Mouse (Mus musculus) forebrain, embryonic 16.5 days (tissue): ENCODE data around the gene Sobp. TPM values are rescaled to one million over a fixed set of nuclear protein-coding genes. Genes with fewer than 3 reads are reported as not detected.
A peak's percentile ranks its signal among the peaks of the same experiment; 100 is the strongest.

ENCODE experiments used
- ATAC-seq: fragments of 200-750 bp; cut with Nextera tagmentation; 2 replicates; pipeline ENCODE4 v1.8.0; 2017; ENCODE audit warnings: mild to moderate bottlenecking, moderate library complexity
- H3K27ac ChIP-seq: fragments of 300-500 bp; sonication (generic); 2 replicates; pipeline ENCODE4 v1.5.1; 2014; ENCODE audit warnings: low read length, control low read depth
- H3K27me3 ChIP-seq: fragments of 300-500 bp; sonication (generic); replicated peaks from 2 replicates; pipeline ENCODE4 v1.6.1; 2014; ENCODE audit warnings: low read length; ENCODE audit not compliant: control insufficient read depth, insufficient read depth
- H3K36me3 ChIP-seq: fragments of 300-500 bp; sonication (generic); 2 replicates; pipeline ENCODE4 v1.6.1; 2014; ENCODE audit not compliant: control insufficient read depth, insufficient read depth
- H3K4me1 ChIP-seq: fragments of 300-500 bp; sonication (generic); replicated peaks from 2 replicates; pipeline ENCODE4 v1.6.1; 2014; ENCODE audit warnings: low read length; ENCODE audit not compliant: control insufficient read depth, insufficient read depth
- H3K4me2 ChIP-seq: fragments of 300-500 bp; sonication (generic); 2 replicates; pipeline ENCODE4 v1.6.1; 2014; ENCODE audit warnings: mild to moderate bottlenecking, low read length, control low read depth
- H3K4me3 ChIP-seq: fragments of 300-500 bp; sonication (generic); replicated peaks from 2 replicates; pipeline ENCODE4 v1.5.1; 2014; ENCODE audit warnings: mild to moderate bottlenecking, low read length, control low read depth
- H3K9ac ChIP-seq: fragments of 300-500 bp; sonication (generic); replicated peaks from 2 replicates; pipeline ENCODE4 v1.6.1; 2014; ENCODE audit warnings: low read depth, low read length, control low read depth
- H3K9me3 ChIP-seq: fragments of 300-500 bp; sonication (generic); 2 replicates; pipeline ENCODE4 v1.6.1; 2016; ENCODE audit warnings: low read length; ENCODE audit not compliant: control insufficient read depth
- whole genome bisulfite sequencing: fragments of 180-500 bp; shearing (Covaris S2); extraction: QIAGEN DNeasy Blood & Tissue Kit; methylation state at CpG from one replicate; pipeline ENCODE4 v1.1.7; 2014; 5-methylcytosine and 5-hydroxymethylcytosine counted together
- polyA plus RNA-seq: library from polyadenylated mRNA; unstranded; fragments of >200 nt; fragmentation: Nextera tagmentation; extraction: Ambion mirVana; gene quantifications from 2 replicates; pipeline ENCODE4 v1.2.1, GENCODE M21; 2015

Gene Sobp
- polyA plus RNA-seq, 1 experiment from 2014 or later = 15.1 TPM

DNA sequence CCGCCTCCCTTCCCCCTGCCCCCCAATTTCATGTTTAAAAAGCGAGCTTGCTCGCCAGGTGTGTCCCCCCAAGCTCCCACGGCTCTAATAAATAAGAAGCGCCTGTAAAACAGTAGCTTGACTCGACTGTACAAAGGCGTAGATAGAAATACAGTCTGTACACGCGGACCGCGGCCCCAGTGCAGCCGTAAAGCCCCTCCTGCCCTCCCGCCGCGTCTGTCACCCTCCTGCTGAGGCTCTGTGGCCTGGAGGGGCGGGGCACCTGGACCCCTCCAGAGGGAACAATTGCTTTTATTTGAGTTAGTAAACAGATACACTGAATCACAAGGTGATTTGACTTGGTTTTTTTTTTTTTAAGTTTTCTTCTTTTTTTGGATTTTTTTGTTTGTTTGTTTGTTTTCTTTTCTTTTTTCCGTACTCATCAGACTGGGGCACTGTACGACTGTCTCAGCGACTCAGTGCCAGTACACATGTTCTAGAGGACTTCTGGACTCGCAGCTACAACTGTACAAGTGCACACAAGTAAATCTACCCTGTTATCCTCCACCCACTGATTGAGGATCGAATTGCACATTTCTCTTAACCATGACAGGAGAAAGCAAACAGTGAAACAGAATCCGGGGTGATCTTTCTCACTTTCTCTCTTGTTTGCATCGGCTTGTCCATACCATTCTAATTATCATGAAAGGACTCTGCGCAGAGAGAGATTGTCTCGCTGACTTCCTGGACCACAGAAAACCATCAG lies 171.4 kb downstream of the Sobp start:
- peak overlapping the region; percentile 47 for H3K4me2 ChIP-seq
- H3K9me3 ChIP-seq = no peaks in the 10 kb centered on the region
- H3K27me3 ChIP-seq = no peaks in the 10 kb centered on the region
- WGBS = 12% methylated on average over 25 of the region's 25 CpGs
- H3K4me1 ChIP-seq = peaks cover 7% of the 10 kb centered on the region
- H3K9ac ChIP-seq = no peak overlapping the region
- no peak for ATAC-seq
- 0 out of 2 replicates have a peak overlapping the region, but pooled peaks have one; percentile 9 for H3K4me3 ChIP-seq
- no peak overlapping the region for H3K27ac ChIP-seq
- H3K36me3 ChIP-seq = 0 out of 2 replicates have a peak, but pooled peaks cover 2% of the 10 kb centered on the region

DNA sequence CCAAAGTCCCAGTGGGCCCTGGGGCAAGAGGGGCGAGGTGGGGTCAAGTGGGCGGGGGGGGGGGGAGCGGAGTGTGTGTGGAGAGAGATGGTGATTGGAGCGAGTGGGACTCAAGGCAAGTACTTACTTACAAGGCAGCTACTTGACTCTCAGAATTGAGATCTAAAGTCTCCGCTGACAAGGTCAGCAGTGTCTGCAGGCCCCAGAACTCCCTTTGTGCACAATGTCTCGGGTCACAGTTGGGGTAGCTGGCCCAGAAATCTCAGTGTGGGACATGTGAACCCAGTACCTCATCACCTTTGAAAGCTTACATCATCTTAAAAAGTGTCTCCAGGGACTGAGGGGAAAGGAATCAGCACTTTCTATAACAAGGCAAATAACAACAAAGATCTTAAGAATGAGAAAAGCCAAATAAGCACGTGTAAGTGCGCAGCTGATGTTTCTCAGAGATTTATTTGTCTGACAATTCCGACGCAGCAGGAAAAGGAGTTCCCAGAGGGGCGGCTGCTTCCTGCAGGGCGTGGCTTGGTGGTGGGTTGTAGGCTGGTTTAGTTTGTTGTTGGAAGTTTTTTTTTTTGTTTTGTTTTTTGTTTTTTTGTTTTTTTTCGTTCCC lies 172.2 kb downstream of the Sobp start:
- peak overlapping the region; percentile 47 for H3K4me2 ChIP-seq
- H3K4me1 ChIP-seq = peaks cover 7% of the 10 kb centered on the region
- 0 out of 2 replicates have a peak, but pooled peaks cover 2% of the 10 kb centered on the region for H3K36me3 ChIP-seq
- no peak overlapping the region for H3K27ac ChIP-seq
- H3K27me3 ChIP-seq = no peaks in the 10 kb centered on the region
- H3K9ac ChIP-seq = no peak overlapping the region
- no peaks in the 10 kb centered on the region for H3K9me3 ChIP-seq
- H3K4me3 ChIP-seq = no peak overlapping the region
- ATAC-seq = no peak
- WGBS = 17% methylated on average over 13 of the region's 13 CpGs

DNA sequence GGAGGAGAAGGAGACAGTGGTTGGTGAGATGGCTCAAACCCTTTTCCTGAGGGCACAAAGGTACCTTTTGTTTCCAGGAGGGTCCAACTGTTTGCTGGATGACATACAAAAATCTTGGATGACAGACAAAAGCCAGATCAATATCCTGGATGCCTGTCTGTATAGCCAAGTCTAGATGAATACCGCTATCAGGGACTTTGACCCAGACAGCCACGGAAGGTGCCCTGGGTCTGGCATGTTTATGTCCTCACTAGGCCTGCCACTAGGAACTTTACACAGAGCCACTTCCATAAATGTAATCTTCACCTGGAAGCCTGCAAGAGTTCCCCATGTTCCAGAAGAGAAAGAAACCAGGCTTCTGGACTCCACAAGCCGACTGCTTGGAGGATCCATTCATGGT lies 172.9 kb downstream of the Sobp start:
- H3K4me3 ChIP-seq = no peak overlapping the region
- H3K36me3 ChIP-seq = 0 out of 2 replicates have a peak, but pooled peaks cover 2% of the 10 kb centered on the region
- 75% methylated on average over 3 of the region's 3 CpGs for WGBS
- no peak for ATAC-seq
- H3K4me1 ChIP-seq = peaks cover 7% of the 10 kb centered on the region
- no peaks in the 10 kb centered on the region for H3K9me3 ChIP-seq
- H3K27me3 ChIP-seq = no peaks in the 10 kb centered on the region
- H3K27ac ChIP-seq = no peak overlapping the region
- no peak overlapping the region for H3K4me2 ChIP-seq
- H3K9ac ChIP-seq = no peak overlapping the region

DNA sequence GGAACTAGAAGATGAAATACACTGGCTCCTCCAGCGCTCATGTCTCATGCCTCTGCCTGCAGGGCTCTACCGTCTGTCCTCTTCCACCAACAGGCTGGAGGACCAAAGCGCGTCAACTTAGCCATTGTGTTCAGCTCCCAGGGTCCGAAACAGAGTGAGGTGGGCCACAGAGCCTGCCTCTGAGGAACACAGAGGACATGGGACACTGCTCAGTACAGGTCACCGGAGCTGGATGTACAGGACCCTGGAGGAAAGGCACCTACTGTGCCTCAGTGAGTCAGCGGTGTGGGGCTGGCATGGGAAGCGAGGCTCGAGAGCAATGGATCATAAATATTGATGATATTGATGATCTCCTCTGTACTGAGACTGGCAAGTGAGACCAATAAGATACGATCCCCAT lies 175.0 kb downstream of the Sobp start:
- Histone ChIP-seq H3K9ac (no peak overlapping the region), H3K9me3 (no peaks in the 10 kb centered on the region), H3K4me1 (peaks cover 19% of the 10 kb centered on the region), H3K36me3 (0 out of 2 replicates have a peak, but pooled peaks cover 2% of the 10 kb centered on the region), H3K4me3 (no peak overlapping the region), H3K27ac (no peak overlapping the region), H3K4me2 (no peak overlapping the region), H3K27me3 (no peaks in the 10 kb centered on the region)
- ATAC-seq = no peak
- 95% methylated on average over 10 of the region's 10 CpGs for WGBS

DNA sequence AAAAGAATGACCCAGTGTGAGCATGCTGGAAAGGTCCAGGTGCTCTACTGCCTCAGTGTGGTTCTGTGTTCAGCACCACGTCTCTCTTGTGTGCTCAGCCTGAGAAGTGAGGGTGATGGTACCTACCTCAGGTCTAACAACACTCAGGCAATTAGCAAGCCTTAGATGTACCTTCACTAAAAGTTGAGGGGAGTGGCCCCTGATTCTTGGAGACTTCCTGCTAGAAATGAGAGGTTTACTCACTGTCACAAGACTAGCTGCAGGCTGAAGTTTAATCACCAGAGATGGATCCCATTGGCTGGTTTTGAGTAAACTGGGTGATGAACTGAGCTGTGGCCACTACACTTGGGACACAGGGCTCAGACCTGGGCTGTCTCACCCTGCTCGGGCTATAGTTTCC lies 177.1 kb downstream of the Sobp start:
- 86% methylated on average over 2 of the region's 2 CpGs for whole genome bisulfite sequencing
- no peaks in the 10 kb centered on the region for H3K9me3 ChIP-seq
- no peak overlapping the region for H3K4me3 ChIP-seq
- H3K27ac ChIP-seq = no peak overlapping the region
- peaks cover 30% of the 10 kb centered on the region for H3K4me1 ChIP-seq
- no peak overlapping the region for H3K4me2 ChIP-seq
- no peak overlapping the region for H3K9ac ChIP-seq
- no peaks in the 10 kb centered on the region for H3K27me3 ChIP-seq
- ATAC-seq = no peak
- H3K36me3 ChIP-seq = no peaks in the 10 kb centered on the region

DNA sequence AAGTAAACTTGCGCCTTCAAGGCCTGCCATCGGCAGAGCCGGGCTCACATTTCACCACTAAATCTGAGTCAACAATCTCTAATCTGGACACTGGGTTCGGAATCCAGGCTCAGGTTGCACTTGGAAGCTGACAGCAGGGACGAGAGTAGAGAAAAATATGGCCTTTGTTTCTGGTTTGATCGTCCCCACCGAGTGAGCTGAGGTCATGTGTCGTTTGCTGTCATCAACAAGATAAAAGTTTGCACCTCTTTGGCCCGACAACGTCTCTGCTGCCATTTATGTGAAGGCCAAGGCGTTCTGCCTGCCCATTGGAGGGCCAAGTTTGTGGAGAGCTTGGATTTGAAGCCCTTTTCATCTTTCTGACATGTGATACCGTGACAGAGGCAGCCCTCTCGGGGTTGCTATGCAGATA lies 178.8 kb downstream of the Sobp start:
- ATAC-seq = no peak
- Histone ChIP-seq H3K4me1 (peaks cover 28% of the 10 kb centered on the region), H3K27ac (no peak overlapping the region), H3K4me2 (no peak overlapping the region), H3K9ac (no peak overlapping the region), H3K9me3 (no peaks in the 10 kb centered on the region), H3K36me3 (no peaks in the 10 kb centered on the region), H3K27me3 (no peaks in the 10 kb centered on the region), H3K4me3 (no peak overlapping the region)
- 61% methylated on average over 13 of the region's 13 CpGs for WGBS

DNA sequence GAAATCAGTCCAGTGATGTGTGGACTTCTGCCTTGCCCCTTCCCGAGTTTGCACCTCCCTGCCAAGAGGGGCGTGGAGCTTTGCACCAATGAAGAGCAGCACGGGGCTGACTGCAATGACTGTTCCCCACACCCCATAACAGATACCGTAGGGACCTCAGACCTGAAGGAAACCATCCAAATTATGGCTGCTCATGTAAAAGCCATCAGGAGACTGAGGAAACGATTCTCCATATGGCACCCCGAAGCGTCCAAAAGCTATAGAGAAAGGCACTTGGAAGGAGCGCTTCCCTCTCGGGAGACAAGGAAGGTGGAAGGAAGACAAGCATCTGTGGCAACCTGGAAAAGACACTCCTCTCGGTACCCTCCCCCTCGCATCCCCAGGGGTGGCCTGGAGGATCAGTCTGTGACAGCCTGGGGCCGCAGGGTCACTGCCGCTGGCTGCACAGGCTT lies 180.0 kb downstream of the Sobp start:
- ATAC-seq = peak; percentile 46
- H3K9me3 ChIP-seq = no peaks in the 10 kb centered on the region
- H3K9ac ChIP-seq = no peak overlapping the region; the same call in 1 of the 2 replicates
- peak overlapping the region; percentile 41 for H3K4me2 ChIP-seq
- H3K4me1 ChIP-seq = peaks cover 28% of the 10 kb centered on the region
- 21% methylated on average over 13 of the region's 13 CpGs for WGBS
- H3K4me3 ChIP-seq = no peak overlapping the region
- H3K36me3 ChIP-seq = no peaks in the 10 kb centered on the region
- H3K27me3 ChIP-seq = no peaks in the 10 kb centered on the region
- peak overlapping the region; percentile 73 for H3K27ac ChIP-seq

DNA sequence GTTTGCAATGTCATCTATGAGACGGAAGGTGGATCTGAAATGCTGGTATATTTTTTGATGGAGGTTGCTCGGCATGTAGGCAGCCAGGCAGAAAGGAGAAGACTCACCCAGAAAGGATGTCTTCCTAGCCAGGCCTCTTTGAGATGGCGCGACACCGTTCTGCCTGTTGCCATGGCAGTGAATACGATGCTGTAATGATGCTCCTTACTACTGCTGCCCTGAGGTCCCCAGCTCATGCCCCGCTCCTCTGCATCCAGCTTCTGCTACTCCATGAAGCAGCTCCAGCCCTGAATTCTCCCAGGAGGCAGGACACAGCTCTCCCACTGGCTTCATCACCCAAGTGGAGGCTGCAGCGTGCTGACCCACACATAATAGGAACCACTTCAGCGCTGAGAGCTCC lies 183.3 kb downstream of the Sobp start:
- Histone ChIP-seq H3K27ac (no peak overlapping the region), H3K4me2 (no peak overlapping the region), H3K4me1 (peaks cover 28% of the 10 kb centered on the region), H3K9ac (no peak overlapping the region), H3K4me3 (no peak overlapping the region), H3K36me3 (no peaks in the 10 kb centered on the region), H3K9me3 (no peaks in the 10 kb centered on the region), H3K27me3 (no peaks in the 10 kb centered on the region)
- 65% methylated on average over 9 of the region's 9 CpGs for WGBS
- 0 out of 2 replicates have a peak, but pooled peaks have one; percentile 21 for ATAC-seq

DNA sequence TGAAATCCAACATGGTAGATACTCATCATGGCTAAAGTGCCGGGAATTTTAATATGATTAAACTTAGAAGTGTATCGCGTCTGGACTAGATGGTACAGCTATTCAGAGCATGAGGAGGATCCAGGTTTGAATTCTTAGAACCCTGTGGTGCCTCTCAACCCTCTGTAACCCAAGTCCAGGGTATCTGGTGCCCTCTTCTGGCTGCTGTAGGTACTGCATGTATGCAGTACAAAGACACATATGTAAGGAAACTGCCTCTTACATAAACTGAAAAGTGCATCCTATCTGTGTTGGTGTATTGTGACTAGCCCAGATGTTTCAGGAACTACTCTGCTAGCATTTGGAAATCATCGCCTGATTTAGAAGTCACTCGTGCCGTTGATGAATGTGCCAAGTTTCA lies 184.4 kb downstream of the Sobp start:
- Histone ChIP-seq H3K4me1 (peaks cover 21% of the 10 kb centered on the region), H3K36me3 (no peaks in the 10 kb centered on the region), H3K4me3 (no peak overlapping the region), H3K9ac (no peak overlapping the region), H3K4me2 (no peak overlapping the region), H3K9me3 (no peaks in the 10 kb centered on the region), H3K27ac (no peak overlapping the region), H3K27me3 (no peaks in the 10 kb centered on the region)
- 32% methylated on average over 6 of the region's 6 CpGs for WGBS
- ATAC-seq = peak; percentile 15; the same call in 1 of the 2 replicates
